ENCODE assay signal across 1 mouse cellular context in the genomic region with DNA sequence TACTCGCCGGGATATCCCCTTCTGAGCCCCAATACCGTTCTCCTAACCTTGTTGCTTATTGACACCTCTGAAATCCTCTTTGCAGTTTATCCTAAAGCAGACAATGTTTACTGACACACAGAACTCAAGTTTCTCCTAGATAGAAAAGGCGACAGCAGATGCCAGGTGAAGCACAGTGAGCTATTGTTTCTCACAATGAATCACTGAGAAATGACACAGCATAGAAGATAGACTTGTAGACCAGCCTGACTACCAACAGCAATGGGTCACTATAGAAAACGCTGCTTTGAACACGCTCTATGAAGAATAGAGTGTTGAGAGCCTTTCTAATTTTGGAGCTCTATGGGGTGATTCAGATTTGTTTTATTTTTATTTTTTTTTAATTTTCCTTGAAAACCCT.
TF ChIP-seq lines count a peak whose summit lies in the region.

No protein-coding gene starts in this region.

TF ChIP-seq in CH12.LX, 34 proteins besides CTCF, POLR2A, EP300 and RAD21 (continued from another document):
- no peak for TF ChIP-seq GABPA (IDR thresholded peaks at IDR 0.05; ENCODE audit: insufficient replicate concordance, low read depth, low read length)
- TF ChIP-seq CHD1 (IDR thresholded peaks at IDR 0.05; ENCODE audit: low read depth, low read length), result no peak
- TF ChIP-seq ZNF384 (IDR thresholded peaks at IDR 0.05; ENCODE audit: low read depth, low read length), result no peak
- TF ChIP-seq USF2 (conservative IDR thresholded peaks at IDR 0.05; ENCODE audit: low read depth, low read length), result no peak
- peak; percentile 10; the same call in 1 of the 2 replicates for TF ChIP-seq MAFK (IDR thresholded peaks at IDR 0.05; ENCODE audit: insufficient replicate concordance, low read length)
- 0 out of 2 replicates have a peak, but pooled peaks have one; percentile 10 for TF ChIP-seq TCF12 (IDR thresholded peaks at IDR 0.05; ENCODE audit: low read depth, low read length)
TF ChIP-seq in CH12.LX: peak in this region for 6.
